In genomic region chr1:172058874-172059273, GRCm38 (mm10) we compare ENCODE assay signal across 22 mouse cellular contexts. TPM values are rescaled to one million over a fixed set of nuclear protein-coding genes. Genes with fewer than 3 reads are reported as not detected.
A peak's percentile ranks its signal among the peaks of the same experiment; 100 is the strongest.
DNase-seq lines count a peak whose midpoint lies in the region; ATAC-seq and TF ChIP-seq lines count a peak whose summit lies in the region.
"Had no signal": no experiment of that assay in that cellular context is flagged by ENCODE, and none has a peak within 500 bp of the region (broad histone marks: within the 10 kb centered on the region; RNA-seq: fewer than 3 reads in every experiment).

No protein-coding gene starts in this region.

- H3K36me3 ChIP-seq in forebrain, embryonic 10.5 days (replicated peaks): peaks cover 4% of the 10 kb centered on the region; the same call in 1 of the 2 replicates
- H3K36me3 ChIP-seq in forebrain, postnatal 0 days (ENCODE audit: insufficient read depth): no peaks in the 10 kb centered on the region
- H3K36me3 ChIP-seq in forebrain, embryonic 13.5 days (ENCODE audit: poor library complexity, severe bottlenecking): peaks cover 5% of the 10 kb centered on the region; the same call in 1 of the 2 replicates
- H3K36me3 ChIP-seq in hindbrain, embryonic 15.5 days: no peaks in the 10 kb centered on the region
- H3K36me3 ChIP-seq: limb, embryonic 12.5 days had no signal

- H3K27ac ChIP-seq in forebrain, embryonic 10.5 days: peak overlapping the region; percentile 65; the same call in 1 of the 2 replicates
- H3K27ac ChIP-seq in forebrain, postnatal 0 days (ENCODE audit: low read depth, low read length): no peak overlapping the region
- peak overlapping the region; percentile 81 for H3K27ac ChIP-seq in forebrain, embryonic 13.5 days
- peak overlapping the region; percentile 56 for H3K27ac ChIP-seq in hindbrain, embryonic 15.5 days (replicated peaks)
- H3K27ac ChIP-seq: limb, embryonic 12.5 days had no signal

- no peak for TF ChIP-seq CTCF in forebrain, postnatal 0 days (IDR thresholded peaks at IDR 0.05; ENCODE audit: low read depth)
- no peak for TF ChIP-seq CTCF in brain, embryonic 14.5 days (IDR thresholded peaks at IDR 0.05; ENCODE audit: borderline replicate concordance, extremely low read depth, insufficient read depth, insufficient read length)

- H3K27me3 ChIP-seq in forebrain, embryonic 10.5 days (ENCODE audit: poor library complexity, severe bottlenecking): peaks cover 47% of the 10 kb centered on the region
- H3K27me3 ChIP-seq in forebrain, postnatal 0 days (ENCODE audit: insufficient read depth, low read length): no peaks in the 10 kb centered on the region
- peaks cover 12% of the 10 kb centered on the region for H3K27me3 ChIP-seq in forebrain, embryonic 13.5 days
- no peaks in the 10 kb centered on the region for H3K27me3 ChIP-seq in hindbrain, embryonic 15.5 days
- H3K27me3 ChIP-seq: CH12.LX had no signal

- no peak for TF ChIP-seq POLR2A in brain, embryonic 14.5 days (IDR thresholded peaks at IDR 0.05; ENCODE audit: borderline replicate concordance, extremely low read depth, insufficient read depth, insufficient read length, poor library complexity, severe bottlenecking)

- no peak overlapping the region for H3K9ac ChIP-seq in forebrain, postnatal 0 days
- H3K9ac ChIP-seq in forebrain, embryonic 13.5 days: no peak overlapping the region
- H3K9ac ChIP-seq in hindbrain, embryonic 15.5 days: no peak overlapping the region
- H3K9ac ChIP-seq: heart, embryonic 12.5 days; limb, embryonic 12.5 days had no signal

- H3K9me3 ChIP-seq in forebrain, embryonic 10.5 days: no peaks in the 10 kb centered on the region
- H3K9me3 ChIP-seq in forebrain, postnatal 0 days (ENCODE audit: low read length): no peaks in the 10 kb centered on the region
- H3K9me3 ChIP-seq in forebrain, embryonic 13.5 days (replicated peaks): no peaks in the 10 kb centered on the region
- no peaks in the 10 kb centered on the region for H3K9me3 ChIP-seq in hindbrain, embryonic 15.5 days
- H3K9me3 ChIP-seq: heart, embryonic 12.5 days; limb, embryonic 12.5 days had no signal

- H3K4me3 ChIP-seq in forebrain, embryonic 10.5 days: no peak overlapping the region
- H3K4me3 ChIP-seq in forebrain, postnatal 0 days (ENCODE audit: low read depth, low read length): no peak overlapping the region
- no peak overlapping the region for H3K4me3 ChIP-seq in forebrain, embryonic 13.5 days
- H3K4me3 ChIP-seq in hindbrain, embryonic 15.5 days: no peak overlapping the region
- H3K4me3 ChIP-seq: heart, embryonic 12.5 days; limb, embryonic 12.5 days had no signal

- H3K4me1 ChIP-seq in forebrain, embryonic 10.5 days: peaks cover 42% of the 10 kb centered on the region
- no peaks in the 10 kb centered on the region for H3K4me1 ChIP-seq in forebrain, postnatal 0 days (ENCODE audit: insufficient read depth)
- peaks cover 59% of the 10 kb centered on the region for H3K4me1 ChIP-seq in forebrain, embryonic 13.5 days
- peaks cover 11% of the 10 kb centered on the region for H3K4me1 ChIP-seq in hindbrain, embryonic 15.5 days (replicated peaks)

- DNase-seq in forebrain, embryonic 10.5 days (ENCODE audit: extremely low spot score, low spot score): no peak
- no peak for DNase-seq in forebrain, postnatal 0 days
- DNase-seq in brain, embryonic 14.5 days (ENCODE audit: low read depth): peak; percentile 62
- no peak for DNase-seq in urinary bladder, adult 18-20 months (ENCODE audit: low spot score in 2 of 2)
- no peak for DNase-seq in cerebellum, adult 18-20 months
- no peak for DNase-seq in layer of hippocampus, postnatal 10 days (ENCODE audit: low spot score in 2 of 2)
- DNase-seq: adrenal gland, postnatal 36 days; heart, postnatal 36 days; kidney, postnatal 14 days; lung, postnatal 14 days; right cerebral cortex, adult 18-20 months; thymus, postnatal 36 days had no signal

- ATAC-seq in forebrain, postnatal 0 days: no peak
- no peak for ATAC-seq in forebrain, embryonic 13.5 days
- ATAC-seq in hindbrain, embryonic 15.5 days (ENCODE audit: low FRiP score, low read depth): no peak
- ATAC-seq: intestine, postnatal 0 days had no signal

- WGBS in forebrain, embryonic 10.5 days: 69% methylated on average over 7 of the region's 7 CpGs
- 46% methylated on average over 7 of the region's 7 CpGs for WGBS in forebrain, postnatal 0 days
- 53% methylated on average over 7 of the region's 7 CpGs for WGBS in forebrain, embryonic 13.5 days
- 35% methylated on average over 7 of the region's 7 CpGs for WGBS in hindbrain, embryonic 15.5 days

- no peak overlapping the region for H3K4me2 ChIP-seq in forebrain, postnatal 0 days (ENCODE audit: low read depth)
- peak overlapping the region; percentile 75; the same call in 1 of the 2 replicates for H3K4me2 ChIP-seq in forebrain, embryonic 13.5 days
- no peak overlapping the region for H3K4me2 ChIP-seq in hindbrain, embryonic 15.5 days
- H3K4me2 ChIP-seq: heart, embryonic 12.5 days; limb, embryonic 12.5 days had no signal

RNA-seq across cellular contexts. Expression of gene Nhlh1, which starts 1.5 kb away (rescaled TPM):
- polyA plus RNA-seq in forebrain, embryonic 10.5 days (2016; fragmentation: Nextera tagmentation; extraction: Ambion mirVana): 1.6 and 2.7 TPM in 2 replicates
- total RNA-seq in forebrain, postnatal 0 days (2014; rRNA removed): 0.95 and 1.0 TPM in 2 replicates
- polyA plus RNA-seq in forebrain, postnatal 0 days (2015; fragmentation: Nextera tagmentation; extraction: Ambion mirVana): 0.20 and 0.47 TPM in 2 replicates
- polyA plus RNA-seq in brain, embryonic 14.5 days (2012; rRNA removed): 14.8 and 19.3 TPM in 2 replicates
- 7.3 and 7.8 TPM in 2 replicates for polyA plus RNA-seq in forebrain, embryonic 13.5 days (2015; fragmentation: Nextera tagmentation; extraction: Ambion mirVana)
- polyA plus RNA-seq in hindbrain, embryonic 15.5 days (2015; fragmentation: Nextera tagmentation; extraction: Ambion mirVana): 3.6 and 4.8 TPM in 2 replicates
- 1 to 10 TPM; 1.8 TPM for total RNA-seq in layer of hippocampus, postnatal 10 days (2021)
- total RNA-seq: adrenal gland, postnatal 36 days; CH12.LX; common myeloid progenitor, adult 5-6 weeks; heart, postnatal 36 days had no signal
- polyA plus RNA-seq: gonadal fat pad, adult 2 months; heart, embryonic 12.5 days; intestine, postnatal 0 days; liver, embryonic 16.5 days; stomach, embryonic 16.5 days had no signal

RNA-seq across cellular contexts. Expression of gene Copa, which starts 23.5 kb away (rescaled TPM):
- 176 TPM in 2 replicates for polyA plus RNA-seq in forebrain, embryonic 10.5 days (2016; fragmentation: Nextera tagmentation; extraction: Ambion mirVana)
- 199 and 241 TPM in 2 replicates for total RNA-seq in forebrain, postnatal 0 days (2014; rRNA removed)
- polyA plus RNA-seq in forebrain, postnatal 0 days (2015; fragmentation: Nextera tagmentation; extraction: Ambion mirVana): 127 and 151 TPM in 2 replicates
- polyA plus RNA-seq in brain, embryonic 14.5 days (2012; rRNA removed): 79.5 and 135 TPM in 2 replicates
- polyA plus RNA-seq in forebrain, embryonic 13.5 days (2015; fragmentation: Nextera tagmentation; extraction: Ambion mirVana): 174 and 194 TPM in 2 replicates
- 183 and 190 TPM in 2 replicates for polyA plus RNA-seq in hindbrain, embryonic 15.5 days (2015; fragmentation: Nextera tagmentation; extraction: Ambion mirVana)
- 100 to 1,000 TPM; 165 TPM for total RNA-seq in layer of hippocampus, postnatal 10 days (2021)

RNA-seq across cellular contexts. Expression of gene Ncstn, which starts 23.7 kb away (rescaled TPM):
- 91.6 and 95.3 TPM in 2 replicates for polyA plus RNA-seq in forebrain, embryonic 10.5 days (2016; fragmentation: Nextera tagmentation; extraction: Ambion mirVana)
- 61.9 and 73.1 TPM in 2 replicates for total RNA-seq in forebrain, postnatal 0 days (2014; rRNA removed)
- polyA plus RNA-seq in forebrain, postnatal 0 days (2015; fragmentation: Nextera tagmentation; extraction: Ambion mirVana): 77.1 and 93.9 TPM in 2 replicates
- 136 and 139 TPM in 2 replicates for polyA plus RNA-seq in brain, embryonic 14.5 days (2012; rRNA removed)
- polyA plus RNA-seq in forebrain, embryonic 13.5 days (2015; fragmentation: Nextera tagmentation; extraction: Ambion mirVana): 95.5 and 106 TPM in 2 replicates
- polyA plus RNA-seq in hindbrain, embryonic 15.5 days (2015; fragmentation: Nextera tagmentation; extraction: Ambion mirVana): 109 and 114 TPM in 2 replicates
- total RNA-seq in layer of hippocampus, postnatal 10 days (2021): 10 to 100 TPM; 72.0 to 79.4 TPM

RNA-seq across cellular contexts. Expression of gene Vangl2, which starts 30.6 kb away (rescaled TPM):
- polyA plus RNA-seq in forebrain, embryonic 10.5 days (2016; fragmentation: Nextera tagmentation; extraction: Ambion mirVana): 40.6 and 41.7 TPM in 2 replicates
- 47.2 and 63.4 TPM in 2 replicates for total RNA-seq in forebrain, postnatal 0 days (2014; rRNA removed)
- polyA plus RNA-seq in forebrain, postnatal 0 days (2015; fragmentation: Nextera tagmentation; extraction: Ambion mirVana): 35.3 and 37.3 TPM in 2 replicates
- polyA plus RNA-seq in brain, embryonic 14.5 days (2012; rRNA removed): 61.5 and 87.3 TPM in 2 replicates
- 55.0 and 55.4 TPM in 2 replicates for polyA plus RNA-seq in forebrain, embryonic 13.5 days (2015; fragmentation: Nextera tagmentation; extraction: Ambion mirVana)
- 41.1 and 48.9 TPM in 2 replicates for polyA plus RNA-seq in hindbrain, embryonic 15.5 days (2015; fragmentation: Nextera tagmentation; extraction: Ambion mirVana)
- 10 to 100 TPM; 32.3 to 33.0 TPM for total RNA-seq in layer of hippocampus, postnatal 10 days (2021)
